9 mouse cellular contexts compared by ENCODE assay signal in the genomic region with DNA sequence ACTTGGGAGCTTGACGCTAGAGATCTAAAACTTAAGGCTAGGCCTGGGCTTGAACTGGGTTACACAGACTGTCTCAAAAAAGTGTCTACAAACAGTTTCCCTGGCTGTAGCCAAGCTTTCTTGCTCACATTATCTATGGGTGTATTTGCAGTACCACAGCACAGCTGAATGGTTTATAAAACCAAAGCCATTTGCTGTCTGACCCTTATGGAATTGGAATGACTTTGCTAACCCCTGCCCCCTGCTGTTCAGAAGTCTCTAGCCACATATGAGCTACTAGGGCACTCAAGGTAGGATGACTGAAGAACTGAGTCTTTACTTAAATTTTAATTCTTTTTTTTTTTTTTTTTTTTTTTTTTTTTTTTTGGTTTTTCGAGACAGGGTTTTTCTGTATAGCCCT. TPM values are rescaled to one million over a fixed set of nuclear protein-coding genes. Genes with fewer than 3 reads are reported as not detected.
A peak's percentile ranks its signal among the peaks of the same experiment; 100 is the strongest.
DNase-seq lines count a peak whose midpoint lies in the region; ATAC-seq and TF ChIP-seq lines count a peak whose summit lies in the region.
"Had no signal": no experiment of that assay in that cellular context is flagged by ENCODE, and none has a peak within 500 bp of the region (broad histone marks: within the 10 kb centered on the region; RNA-seq: fewer than 3 reads in every experiment).

No protein-coding gene starts in this region.

- DNase-seq in left cerebral cortex, adult 2 months (ENCODE audit: extremely low spot score in 1 of 2, low spot score in 2 of 2), result no peak
- no peak for DNase-seq in left cerebral cortex, adult 18-20 months (ENCODE audit: low spot score in 2 of 2)
- peak; percentile 57 for DNase-seq in R1 (ENCODE audit: low read depth, low spot score)
- peak; percentile 48 for DNase-seq in gastrocnemius, adult 2 months
- peak; percentile 39 for DNase-seq in liver, embryonic 13.5 days
- DNase-seq in thymus, postnatal 10 days (ENCODE audit: low spot score in 2 of 2), result peak; percentile 4 to 28
- no peak for DNase-seq in frontal cortex, adult 2 months (ENCODE audit: extremely low spot score in 1 of 2, low spot score in 1 of 2)
- DNase-seq in hindbrain, embryonic 14.5 days (ENCODE audit: low spot score), result no peak

- 63% methylated on average over 2 of the region's 2 CpGs for WGBS in liver, embryonic 13.5 days (ENCODE audit: insufficient replicate concordance)
- WGBS in hindbrain, embryonic 14.5 days, result 81% methylated on average over 1 of the region's 2 CpGs

- no peak overlapping the region for H3K9ac ChIP-seq in liver, embryonic 13.5 days
- H3K9ac ChIP-seq in hindbrain, embryonic 14.5 days, result no peak overlapping the region
- H3K9ac ChIP-seq: embryonic facial prominence, embryonic 15.5 days had no signal

- TF ChIP-seq CTCF in left cerebral cortex, adult 2 months (IDR thresholded peaks at IDR 0.05), result peak; percentile 25
- TF ChIP-seq CTCF in gastrocnemius, adult 2 months (IDR thresholded peaks at IDR 0.05), result peak; percentile 60

- H3K36me3 ChIP-seq in liver, embryonic 13.5 days, result no peaks in the 10 kb centered on the region
- no peaks in the 10 kb centered on the region for H3K36me3 ChIP-seq in hindbrain, embryonic 14.5 days (replicated peaks; ENCODE audit: control insufficient read depth, insufficient read depth)
- H3K36me3 ChIP-seq: embryonic facial prominence, embryonic 15.5 days had no signal

- intact Hi-C loops in left cerebral cortex, adult 2 months (cut with DNase I), result loop anchor here (5.0 kb wide), 2 partner anchors 37 to 132 kb away; no protein-coding TSS in a partner anchor
- intact Hi-C loops in gastrocnemius, adult 2 months (cut with DNase I), result loop anchor here (2.0 to 5.0 kb wide), 4 partner anchors 37 to 152 kb away; no protein-coding TSS in a partner anchor

- H3K4me1 ChIP-seq in liver, embryonic 13.5 days (replicated peaks), result peaks cover 64% of the 10 kb centered on the region
- H3K4me1 ChIP-seq in hindbrain, embryonic 14.5 days (replicated peaks; ENCODE audit: control insufficient read depth, insufficient read depth, low read length), result peaks cover 27% of the 10 kb centered on the region

- H3K4me2 ChIP-seq in liver, embryonic 13.5 days, result no peak overlapping the region
- no peak overlapping the region for H3K4me2 ChIP-seq in hindbrain, embryonic 14.5 days (replicated peaks)
- H3K4me2 ChIP-seq: embryonic facial prominence, embryonic 15.5 days had no signal

- no peaks in the 10 kb centered on the region for H3K27me3 ChIP-seq in liver, embryonic 13.5 days
- no peaks in the 10 kb centered on the region for H3K27me3 ChIP-seq in hindbrain, embryonic 14.5 days (ENCODE audit: control insufficient read depth, insufficient read depth, low read length)
- H3K27me3 ChIP-seq: embryonic facial prominence, embryonic 15.5 days had no signal

- no peaks in the 10 kb centered on the region for H3K9me3 ChIP-seq in liver, embryonic 13.5 days (replicated peaks)
- no peaks in the 10 kb centered on the region for H3K9me3 ChIP-seq in hindbrain, embryonic 14.5 days (ENCODE audit: control insufficient read depth, low read length)
- H3K9me3 ChIP-seq: embryonic facial prominence, embryonic 15.5 days had no signal

- H3K4me3 ChIP-seq in left cerebral cortex, adult 2 months, result no peak overlapping the region
- no peak overlapping the region for H3K4me3 ChIP-seq in gastrocnemius, adult 2 months
- H3K4me3 ChIP-seq in liver, embryonic 13.5 days (replicated peaks), result no peak overlapping the region
- H3K4me3 ChIP-seq in hindbrain, embryonic 14.5 days (replicated peaks; ENCODE audit: low read length), result no peak overlapping the region
- H3K4me3 ChIP-seq: embryonic facial prominence, embryonic 15.5 days had no signal

- no peak for ATAC-seq in liver, embryonic 13.5 days (ENCODE audit: low read depth)
- ATAC-seq in hindbrain, embryonic 14.5 days (ENCODE audit: low FRiP score), result no peak

- no peak overlapping the region for H3K27ac ChIP-seq in left cerebral cortex, adult 2 months
- no peak overlapping the region for H3K27ac ChIP-seq in gastrocnemius, adult 2 months
- H3K27ac ChIP-seq in liver, embryonic 13.5 days, result no peak overlapping the region
- H3K27ac ChIP-seq in hindbrain, embryonic 14.5 days, result no peak overlapping the region
- H3K27ac ChIP-seq: embryonic facial prominence, embryonic 15.5 days had no signal

RNA-seq across cellular contexts. Expression of a gene that starts 2.0 kb away (rescaled TPM):
- total RNA-seq in left cerebral cortex, adult 2 months (2021), result 10 to 100 TPM; 48.5 to 49.1 TPM
- total RNA-seq in left cerebral cortex, adult 18-20 months (2021), result 10 to 100 TPM; 50.7 to 53.7 TPM
- total RNA-seq in gastrocnemius, adult 2 months (2021), result 10 to 100 TPM; 18.4 to 21.1 TPM
- polyA plus RNA-seq in liver, embryonic 13.5 days (2015; fragmentation: Nextera tagmentation; extraction: Ambion mirVana), result 1.7 and 1.8 TPM in 2 replicates
- 19.2 and 19.7 TPM in 2 replicates for polyA plus RNA-seq in frontal cortex, adult 2 months (2012; rRNA removed)
- polyA plus RNA-seq in hindbrain, embryonic 14.5 days (2014; fragmentation: Nextera tagmentation; extraction: Ambion mirVana), result 8.0 and 8.8 TPM in 2 replicates

Comparison
In these comparisons a context has a peak if more than half of its experiments do, and no peak if none do; other contexts are left out.
1. DNase-seq: peak in R1 (single experiment), gastrocnemius, adult 2 months (single experiment), liver, embryonic 13.5 days (single experiment) and thymus, postnatal 10 days (2 of 2); none in left cerebral cortex, adult 2 months (0 of 2), left cerebral cortex, adult 18-20 months (0 of 2), frontal cortex, adult 2 months (0 of 2) and hindbrain, embryonic 14.5 days (single experiment).